Mouse (Mus musculus) limb, embryonic 14.5 days (tissue): ENCODE data around the gene Zfp748. TPM values are rescaled to one million over a fixed set of nuclear protein-coding genes. Genes with fewer than 3 reads are reported as not detected.

ENCODE experiments used
- ATAC-seq: fragments of 200-750 bp; cut with Nextera tagmentation; 2 replicates; pipeline ENCODE4 v1.8.0; 2017; ENCODE audit warnings: low read depth, moderate number of reproducible peaks, moderate TSS enrichment; ENCODE audit not compliant: low FRiP score
- DNase-seq: peaks from one replicate; pipeline ENCODE4 v3.0.0-alpha.2; 2015; ENCODE audit warnings: low spot score
- H3K27ac ChIP-seq: fragments of 300-500 bp; sonication (generic); replicated peaks from 2 replicates; pipeline ENCODE4 v1.5.1; 2014; ENCODE audit warnings: low read depth, mild to moderate bottlenecking, low read length, moderate library complexity, mixed read lengths
- H3K27me3 ChIP-seq: fragments of 300-500 bp; sonication (generic); 2 replicates; pipeline ENCODE4 v1.6.1; 2014; ENCODE audit warnings: low read length, mixed read lengths; ENCODE audit not compliant: control insufficient read depth, insufficient read depth
- H3K36me3 ChIP-seq: fragments of 300-500 bp; sonication (generic); 2 replicates; pipeline ENCODE4 v1.6.1; 2014; ENCODE audit warnings: mild to moderate bottlenecking, low read length, moderate library complexity, mixed read lengths; ENCODE audit not compliant: control insufficient read depth, insufficient read depth
- H3K4me1 ChIP-seq: fragments of 300-500 bp; sonication (generic); 2 replicates; pipeline ENCODE4 v1.6.1; 2014; ENCODE audit warnings: antibody characterized with exemption, low read length, mixed read lengths; ENCODE audit not compliant: control insufficient read depth, insufficient read depth
- H3K4me2 ChIP-seq: fragments of 300-500 bp; sonication (generic); replicated peaks from 2 replicates; pipeline ENCODE4 v1.6.1; 2014; ENCODE audit warnings: low read depth, mild to moderate bottlenecking, low read length, moderate library complexity; ENCODE audit not compliant: severe bottlenecking
- H3K4me3 ChIP-seq: fragments of 300-500 bp; sonication (generic); replicated peaks from 2 replicates; pipeline ENCODE4 v1.5.1; 2014; ENCODE audit warnings: low read length
- H3K9ac ChIP-seq: fragments of 300-500 bp; sonication (generic); 2 replicates; pipeline ENCODE4 v1.6.1; 2014; ENCODE audit warnings: mild to moderate bottlenecking, low read depth, low read length, moderate library complexity; ENCODE audit not compliant: severe bottlenecking
- H3K9me3 ChIP-seq: fragments of 300-500 bp; sonication (generic); 2 replicates; pipeline ENCODE4 v1.6.1; 2016; ENCODE audit warnings: low read length; ENCODE audit not compliant: control insufficient read depth
- POLR2A ChIP-seq: fragments of 200-500 bp; IDR thresholded peaks from 2 replicates; pipeline ENCODE4 v1.8.0; 2012; ENCODE audit warnings: inconsistent platforms, mild to moderate bottlenecking, moderate library complexity, borderline replicate concordance; ENCODE audit not compliant: insufficient read depth, insufficient read length; ENCODE audit errors: extremely low read depth
- WGBS: fragments of 180-500 bp; shearing (Covaris S2); extraction: QIAGEN DNeasy Blood & Tissue Kit; methylation state at CpG from one replicate; pipeline ENCODE4 v1.1.7; 2014; 5-methylcytosine and 5-hydroxymethylcytosine counted together
- polyA plus RNA-seq, 2 experiments: library from polyadenylated mRNA; depleted of rRNA in 1 of 2; stranded (reverse) in 1 of 2; unstranded in 1 of 2; fragments of >200 nt; fragmentation: Nextera tagmentation in 1 of 2; extraction: Ambion mirVana in 1 of 2; gene quantifications; 2 replicates each; pipeline versions ENCODE4 v1.2.1 to v1.2.3; 2012 to 2014

The Zfp748 gene
- polyA plus RNA-seq (2012; rRNA removed) (6.3 and 8.0 TPM in 2 replicates), polyA plus RNA-seq (2014; fragmentation: Nextera tagmentation; extraction: Ambion mirVana) (12.9 and 16.1 TPM in 2 replicates)

GRCm38 (mm10) chr13:67553730-67554129 lies at the start of gene Zfp748:
Gene Zfp748 (minus strand): TSS chr13:67553830.
- ATAC-seq: no peak

GRCm38 (mm10) chr13:67572591-67573189 lies 19.1 kb upstream of the Zfp748 start:
- no peaks in the 10 kb centered on the region for H3K9me3 ChIP-seq
- DNase-seq (no peak), ATAC-seq (no peak)

More at GRCm38 (mm10) chr13:67553730-67554129, at the start of gene Zfp748:
- no peaks in the 10 kb centered on the region for H3K9me3 ChIP-seq
- WGBS: 76% methylated on average over 4 of the region's 4 CpGs
- H3K27ac ChIP-seq: peak within 1 kb of the TSS; percentile 79
- peak within 1 kb of the TSS; percentile 56 for H3K4me2 ChIP-seq
- no peaks in the 10 kb centered on the region for H3K36me3 ChIP-seq
- no peaks in the 10 kb centered on the region for H3K27me3 ChIP-seq
- H3K4me1 ChIP-seq: peaks cover 11% of the 10 kb centered on the region
- H3K9ac ChIP-seq: peak within 1 kb of the TSS; percentile 85
- TF ChIP-seq POLR2A: no peak
- no peak for DNase-seq
- H3K4me3 ChIP-seq: peak within 1 kb of the TSS; percentile 82

GRCm38 (mm10) chr13:67552505-67553346 lies 904 bp downstream of the Zfp748 start:
- DNase-seq (peak; percentile 95), ATAC-seq (peak; percentile 96)
- under 1% methylated on average over 38 of the region's 44 CpGs for WGBS

More at GRCm38 (mm10) chr13:67572591-67573189, 19.1 kb upstream of the Zfp748 start:
- H3K4me3 ChIP-seq: no peak overlapping the region
- TF ChIP-seq POLR2A: no peak
- H3K27me3 ChIP-seq: no peaks in the 10 kb centered on the region
- H3K4me2 ChIP-seq: no peak overlapping the region
- 69% methylated on average over 5 of the region's 5 CpGs for WGBS
- no peak overlapping the region for H3K27ac ChIP-seq
- no peak overlapping the region for H3K9ac ChIP-seq
- no peaks in the 10 kb centered on the region for H3K36me3 ChIP-seq
- no peaks in the 10 kb centered on the region for H3K4me1 ChIP-seq

GRCm38 (mm10) chr13:67545941-67546340 lies 7.7 kb downstream of the Zfp748 start:
- H3K27me3 ChIP-seq: no peaks in the 10 kb centered on the region
- no peak for TF ChIP-seq POLR2A
- 87% methylated on average over 1 of the region's 1 CpGs for WGBS
- H3K4me1 ChIP-seq: no peaks in the 10 kb centered on the region
- H3K9me3 ChIP-seq: peaks cover 11% of the 10 kb centered on the region; the same call in 1 of the 2 replicates
- no peak for ATAC-seq
- no peak overlapping the region for H3K4me3 ChIP-seq
- H3K9ac ChIP-seq: no peak overlapping the region
- DNase-seq: no peak
- H3K27ac ChIP-seq: no peak overlapping the region
- peaks cover 45% of the 10 kb centered on the region for H3K36me3 ChIP-seq
- no peak overlapping the region for H3K4me2 ChIP-seq

More at GRCm38 (mm10) chr13:67552505-67553346, 904 bp downstream of the Zfp748 start:
- H3K4me3 ChIP-seq: peak overlapping the region; percentile 82
- TF ChIP-seq POLR2A: peak; percentile 46; the same call in 1 of the 2 replicates
- peaks cover 11% of the 10 kb centered on the region for H3K4me1 ChIP-seq
- peak overlapping the region; percentile 79 for H3K27ac ChIP-seq
- peak overlapping the region; percentile 85 for H3K9ac ChIP-seq
- H3K4me2 ChIP-seq: peak overlapping the region; percentile 56
- H3K9me3 ChIP-seq: no peaks in the 10 kb centered on the region
- no peaks in the 10 kb centered on the region for H3K27me3 ChIP-seq
- H3K36me3 ChIP-seq: no peaks in the 10 kb centered on the region

GRCm38 (mm10) chr13:67527049-67527730 lies 26.4 kb downstream of the Zfp748 start:
- Histone ChIP-seq H3K4me2 (no peak overlapping the region), H3K4me3 (no peak overlapping the region), H3K9ac (no peak overlapping the region), H3K27me3 (no peaks in the 10 kb centered on the region), H3K9me3 (no peaks in the 10 kb centered on the region), H3K4me1 (peaks cover 10% of the 10 kb centered on the region), H3K27ac (no peak overlapping the region), H3K36me3 (no peaks in the 10 kb centered on the region)
- WGBS: 74% methylated on average over 3 of the region's 3 CpGs
- no peak for DNase-seq
- no peak for ATAC-seq
- TF ChIP-seq POLR2A: no peak
